Comparison of ENCODE assay signal across 8 mouse cellular contexts in the genomic region with DNA sequence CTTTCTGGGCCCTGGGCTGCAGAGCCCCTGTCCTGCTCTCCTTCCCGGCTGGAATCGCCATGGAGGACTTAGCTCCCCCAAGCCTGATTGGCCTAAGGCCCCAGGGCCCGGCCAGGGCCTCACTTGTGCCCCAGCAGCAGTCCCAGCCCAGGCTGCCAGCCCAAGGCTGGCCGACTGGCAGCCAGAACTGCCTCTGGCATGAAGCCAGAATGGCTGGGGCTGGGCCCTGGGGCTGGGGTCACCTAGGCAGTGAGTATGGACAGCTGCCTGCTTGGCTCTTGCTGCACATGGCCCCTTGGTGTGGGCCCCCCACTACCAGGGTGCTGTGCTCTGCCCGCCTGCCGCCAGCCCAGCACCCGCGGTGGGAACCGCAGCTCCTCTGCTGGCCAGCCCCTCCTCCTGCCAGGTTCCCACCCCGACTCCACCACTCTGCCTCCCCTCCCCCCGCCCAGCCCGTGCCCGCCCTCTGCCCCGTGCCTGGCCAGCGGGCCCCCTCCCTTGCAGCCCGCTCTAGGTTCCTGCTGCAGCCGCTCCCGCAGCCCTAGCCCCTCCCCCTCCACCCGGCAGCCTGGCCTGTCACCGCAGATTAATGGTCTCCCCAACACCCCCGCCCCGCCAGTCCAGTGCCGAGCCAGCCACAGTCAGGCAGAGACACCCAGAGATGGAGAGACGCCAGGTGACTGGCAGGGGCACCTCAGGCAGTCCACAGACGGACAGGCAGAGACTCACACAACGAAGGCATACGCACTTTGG. TPM values are rescaled to one million over a fixed set of nuclear protein-coding genes. Genes with fewer than 3 reads are reported as not detected.
DNase-seq lines count a peak whose midpoint lies in the region; ATAC-seq and TF ChIP-seq lines count a peak whose summit lies in the region.

No protein-coding gene starts in this region.

- peak; percentile 29; the same call in 1 of the 2 replicates for ATAC-seq in cerebellum, adult (ENCODE audit: insufficient number of reproducible peaks, low FRiP score, low TSS enrichment)
- ATAC-seq in forebrain, embryonic 13.5 days = peak; percentile 79

- H3K4me2 ChIP-seq in forebrain, embryonic 13.5 days = peak overlapping the region; percentile 62

- DNase-seq in heart, postnatal 14 days = peak; percentile 75 to 84
- peak; percentile 73 to 78 for DNase-seq in kidney, postnatal 36 days
- peak; percentile 65 for DNase-seq in midbrain, embryonic 10.5 days (ENCODE audit: low spot score)
- peak; percentile 31 for DNase-seq in urinary bladder, postnatal 25 days (ENCODE audit: low spot score)
- DNase-seq in right cerebral cortex, postnatal 14 days = no peak

- no peak for TF ChIP-seq CTCF in E14TG2a.4 (conservative IDR thresholded peaks at IDR 0.05; ENCODE audit: low read length)

- H3K9me3 ChIP-seq in E14TG2a.4 (ENCODE audit: low read length) = no peaks in the 10 kb centered on the region
- no peaks in the 10 kb centered on the region for H3K9me3 ChIP-seq in forebrain, embryonic 13.5 days (replicated peaks)
- 0 out of 2 replicates have a peak, but pooled peaks cover 3% of the 10 kb centered on the region for H3K9me3 ChIP-seq in midbrain, embryonic 10.5 days (replicated peaks)

- intact Hi-C loops in heart, postnatal 14 days (cut with DNase I) = no loop called here

- H3K9ac ChIP-seq in forebrain, embryonic 13.5 days = peak overlapping the region; percentile 50

- peaks cover 7% of the 10 kb centered on the region; the same call in 1 of the 2 replicates for H3K36me3 ChIP-seq in E14TG2a.4 (ENCODE audit: insufficient read depth, low read length)
- H3K36me3 ChIP-seq in forebrain, embryonic 13.5 days (ENCODE audit: poor library complexity, severe bottlenecking) = peaks cover 34% of the 10 kb centered on the region
- peaks cover 35% of the 10 kb centered on the region for H3K36me3 ChIP-seq in midbrain, embryonic 10.5 days

- H3K27ac ChIP-seq in forebrain, embryonic 13.5 days = peak overlapping the region; percentile 59
- peak overlapping the region; percentile 87 for H3K27ac ChIP-seq in midbrain, embryonic 10.5 days (replicated peaks)

- H3K27me3 ChIP-seq in E14TG2a.4 (ENCODE audit: insufficient read depth, low read length) = peaks cover 81% of the 10 kb centered on the region
- H3K27me3 ChIP-seq in forebrain, embryonic 13.5 days = no peaks in the 10 kb centered on the region
- H3K27me3 ChIP-seq in midbrain, embryonic 10.5 days (ENCODE audit: low read depth, poor library complexity, severe bottlenecking) = peaks cover 53% of the 10 kb centered on the region

- peaks cover 46% of the 10 kb centered on the region for H3K4me1 ChIP-seq in E14TG2a.4 (replicated peaks; ENCODE audit: low read depth, low read length)
- peaks cover 21% of the 10 kb centered on the region for H3K4me1 ChIP-seq in forebrain, embryonic 13.5 days
- peaks cover 43% of the 10 kb centered on the region for H3K4me1 ChIP-seq in midbrain, embryonic 10.5 days

- WGBS in forebrain, embryonic 13.5 days = 3% methylated on average over 26 of the region's 27 CpGs
- 10% methylated on average over 25 of the region's 27 CpGs for WGBS in midbrain, embryonic 10.5 days

- peak overlapping the region; percentile 76 for H3K4me3 ChIP-seq in E14TG2a.4 (replicated peaks; ENCODE audit: low read length)
- H3K4me3 ChIP-seq in forebrain, embryonic 13.5 days = peak overlapping the region; percentile 26
- peak overlapping the region; percentile 52 for H3K4me3 ChIP-seq in midbrain, embryonic 10.5 days

RNA-seq across cellular contexts. Expression of a gene that starts 22.0 kb away (rescaled TPM):
- polyA plus RNA-seq in forebrain, embryonic 13.5 days (2015; fragmentation: Nextera tagmentation; extraction: Ambion mirVana) = 4.3 and 6.9 TPM in 2 replicates
- total RNA-seq in heart, postnatal 14 days (2021) = 10 to 100 TPM; 75.5 to 85.8 TPM
- polyA plus RNA-seq in midbrain, embryonic 10.5 days (2016; fragmentation: Nextera tagmentation; extraction: Ambion mirVana) = 27.1 and 35.3 TPM in 2 replicates

RNA-seq across cellular contexts. Expression of a gene that starts 35.2 kb away (rescaled TPM):
- 5.6 and 5.9 TPM in 2 replicates for polyA plus RNA-seq in forebrain, embryonic 13.5 days (2015; fragmentation: Nextera tagmentation; extraction: Ambion mirVana)
- total RNA-seq in heart, postnatal 14 days (2021) = 10 to 100 TPM; 34.5 to 35.6 TPM
- 7.9 and 9.3 TPM in 2 replicates for polyA plus RNA-seq in midbrain, embryonic 10.5 days (2016; fragmentation: Nextera tagmentation; extraction: Ambion mirVana)

Comparison
In these comparisons a context has a peak if more than half of its experiments do, and no peak if none do; other contexts are left out.
1. H3K4me3 ChIP-seq: peak in every context shown above with its lines; median percentile 76 in E14TG2a.4; 52 in midbrain, embryonic 10.5 days; 26 in forebrain, embryonic 13.5 days.